Mouse (Mus musculus) liver, embryonic 14.5 days (tissue): ENCODE data around the gene Cdk11b. TPM values are rescaled to one million over a fixed set of nuclear protein-coding genes. Genes with fewer than 3 reads are reported as not detected.

ENCODE experiments used
- ATAC-seq: fragments of 200-750 bp; cut with Nextera tagmentation; 2 replicates; pipeline ENCODE4 v1.8.0; 2017; ENCODE audit warnings: moderate number of reproducible peaks, mild to moderate bottlenecking, moderate library complexity; ENCODE audit not compliant: insufficient read depth
- DNase-seq, 3 experiments: peaks; one replicate each; pipeline ENCODE4 v3.0.0-alpha.2; 2012 to 2013; ENCODE audit warnings: low read depth in 3 of 3, low spot score in 3 of 3
- H3K27ac ChIP-seq: fragments of 300-500 bp; sonication (generic); 2 replicates; pipeline ENCODE4 v1.5.1; 2014; ENCODE audit warnings: moderate library complexity, mild to moderate bottlenecking, control low read depth, inconsistent platforms
- H3K27me3 ChIP-seq: fragments of 300-500 bp; sonication (generic); 2 replicates; pipeline ENCODE4 v1.6.1; 2014; ENCODE audit warnings: mild to moderate bottlenecking, low read length, moderate library complexity; ENCODE audit not compliant: control insufficient read depth, insufficient read depth
- H3K36me3 ChIP-seq: fragments of 300-500 bp; sonication (generic); replicated peaks from 2 replicates; pipeline ENCODE4 v1.6.1; 2014; ENCODE audit warnings: low read depth; ENCODE audit not compliant: control insufficient read depth, insufficient read depth
- H3K4me1 ChIP-seq, 2 experiments: fragments of 200-500 bp in 1 of 2; fragments of 300-500 bp in 1 of 2; sonication (generic) in 1 of 2; replicated peaks; 2 replicates each; pipeline ENCODE4 v1.6.1; 2012 to 2014; ENCODE audit warnings: antibody characterized with exemption in 1 of 2, inconsistent platforms in 1 of 2, low read length in 1 of 2; ENCODE audit not compliant: control insufficient read depth in 2 of 2, insufficient read depth in 2 of 2
- H3K4me2 ChIP-seq: fragments of 300-500 bp; sonication (generic); 2 replicates; pipeline ENCODE4 v1.6.1; 2014; ENCODE audit warnings: low read depth, mild to moderate bottlenecking, control low read depth, moderate library complexity
- H3K4me3 ChIP-seq, 2 experiments: fragments of 200-500 bp in 1 of 2; fragments of 300-500 bp in 1 of 2; sonication (generic) in 1 of 2; 2 replicates each; pipeline ENCODE4 v1.5.1; 2012 to 2014; ENCODE audit warnings: low read depth in 2 of 2, low read length in 2 of 2, mild to moderate bottlenecking in 2 of 2, control low read depth in 1 of 2, inconsistent platforms in 1 of 2, moderate library complexity in 1 of 2; ENCODE audit not compliant: insufficient read depth in 1 of 2
- H3K9ac ChIP-seq: fragments of 300-500 bp; sonication (generic); replicated peaks from 2 replicates; pipeline ENCODE4 v1.6.1; 2014; ENCODE audit warnings: mild to moderate bottlenecking, control low read depth, moderate library complexity
- H3K9me3 ChIP-seq: fragments of 300-500 bp; sonication (generic); 2 replicates; pipeline ENCODE4 v1.6.1; 2016; ENCODE audit warnings: low read length, mixed read lengths; ENCODE audit not compliant: control insufficient read depth
- CTCF ChIP-seq: IDR thresholded peaks from 2 replicates; pipeline ENCODE4 v1.5.1; 2016; ENCODE audit warnings: antibody characterized with exemption, low read depth, control low read depth
- EP300 ChIP-seq: IDR thresholded peaks from 2 replicates; pipeline ENCODE4 v1.6.1; 2016; ENCODE audit warnings: antibody characterized with exemption, low read depth
- WGBS: fragments of 180-500 bp; shearing (Covaris S2); extraction: QIAGEN DNeasy Blood & Tissue Kit; methylation state at CpG from one replicate; pipeline ENCODE4 v1.1.7; 2014; ENCODE audit not compliant: insufficient replicate concordance; 5-methylcytosine and 5-hydroxymethylcytosine counted together
- polyA plus RNA-seq, 2 experiments: library from polyadenylated mRNA; depleted of rRNA in 1 of 2; stranded (reverse) in 1 of 2; unstranded in 1 of 2; fragments of >200 nt; fragmentation: Nextera tagmentation in 1 of 2; extraction: Ambion mirVana in 1 of 2; gene quantifications; 2 replicates each; pipeline versions ENCODE4 v1.2.1 to v1.2.3; 2012 to 2014

The Cdk11b gene
- polyA plus RNA-seq, 2 experiments: 16.3 to 21.4 TPM

- ATAC-seq: no peak
Observed at GRCm38 (mm10) chr4:155606825-155607224, 17.8 kb upstream of the Cdk11b start.

GRCm38 (mm10) chr4:155611860-155612259 is 12.8 kb upstream of the Cdk11b start:
- no peaks in the 10 kb centered on the region for H3K27me3 ChIP-seq
- peaks cover 41% of the 10 kb centered on the region for H3K36me3 ChIP-seq
- H3K4me3 ChIP-seq: no peak overlapping the region
- ATAC-seq: no peak
- no peak for DNase-seq
- H3K4me2 ChIP-seq: no peak overlapping the region
- no peaks in the 10 kb centered on the region for H3K9me3 ChIP-seq
- no peak overlapping the region for H3K9ac ChIP-seq
- TF ChIP-seq EP300: no peak
- TF ChIP-seq CTCF: no peak
- H3K4me1 ChIP-seq: no peaks in the 10 kb centered on the region
- no peak overlapping the region for H3K27ac ChIP-seq
- WGBS: 75% methylated on average over 3 of the region's 3 CpGs

More at GRCm38 (mm10) chr4:155606825-155607224, 17.8 kb upstream of the Cdk11b start:
- DNase-seq: no peak
- no peak overlapping the region for H3K27ac ChIP-seq
- H3K36me3 ChIP-seq: peaks cover 12% of the 10 kb centered on the region
- H3K27me3 ChIP-seq: no peaks in the 10 kb centered on the region
- H3K4me3 ChIP-seq: no peak overlapping the region
- no peak overlapping the region for H3K9ac ChIP-seq
- no peaks in the 10 kb centered on the region for H3K9me3 ChIP-seq
- H3K4me1 ChIP-seq: peaks cover 10 to 12% of the 10 kb centered on the region in 2 experiments
- H3K4me2 ChIP-seq: no peak overlapping the region
- TF ChIP-seq CTCF (no peak), EP300 (no peak)
- 79% methylated on average over 2 of the region's 2 CpGs for WGBS

GRCm38 (mm10) chr4:155613264-155613663 is 11.4 kb upstream of the Cdk11b start:
- no peaks in the 10 kb centered on the region for H3K27me3 ChIP-seq

GRCm38 (mm10) chr4:155618321-155618720 is 6.3 kb upstream of the Cdk11b start:
- peaks cover 53% of the 10 kb centered on the region for H3K36me3 ChIP-seq
- H3K27ac ChIP-seq: no peak overlapping the region
- H3K4me3 ChIP-seq: no peak overlapping the region
- TF ChIP-seq EP300 (no peak), CTCF (no peak)
- H3K9me3 ChIP-seq: no peaks in the 10 kb centered on the region
- H3K9ac ChIP-seq: no peak overlapping the region
- H3K27me3 ChIP-seq: no peaks in the 10 kb centered on the region
- peaks cover 0 to 5% of the 10 kb centered on the region in 2 experiments; a peak in 2 of 4 replicates for H3K4me1 ChIP-seq
- no peak for DNase-seq
- 49% methylated on average over 5 of the region's 5 CpGs for WGBS
- no peak overlapping the region for H3K4me2 ChIP-seq
- ATAC-seq: peak; percentile 65

More at GRCm38 (mm10) chr4:155613264-155613663, 11.4 kb upstream of the Cdk11b start:
- H3K36me3 ChIP-seq: peaks cover 53% of the 10 kb centered on the region
- H3K27ac ChIP-seq: no peak overlapping the region
- H3K4me2 ChIP-seq: no peak overlapping the region
- whole genome bisulfite sequencing: 85% methylated on average over 3 of the region's 3 CpGs
- no peak overlapping the region for H3K9ac ChIP-seq
- no peaks in the 10 kb centered on the region for H3K9me3 ChIP-seq
- DNase-seq (no peak), ATAC-seq (no peak)
- TF ChIP-seq EP300 (no peak), CTCF (no peak)
- H3K4me3 ChIP-seq: no peak overlapping the region
- H3K4me1 ChIP-seq: peaks cover 0 to 1% of the 10 kb centered on the region in 2 experiments; a peak in 2 of 4 replicates

DNA sequence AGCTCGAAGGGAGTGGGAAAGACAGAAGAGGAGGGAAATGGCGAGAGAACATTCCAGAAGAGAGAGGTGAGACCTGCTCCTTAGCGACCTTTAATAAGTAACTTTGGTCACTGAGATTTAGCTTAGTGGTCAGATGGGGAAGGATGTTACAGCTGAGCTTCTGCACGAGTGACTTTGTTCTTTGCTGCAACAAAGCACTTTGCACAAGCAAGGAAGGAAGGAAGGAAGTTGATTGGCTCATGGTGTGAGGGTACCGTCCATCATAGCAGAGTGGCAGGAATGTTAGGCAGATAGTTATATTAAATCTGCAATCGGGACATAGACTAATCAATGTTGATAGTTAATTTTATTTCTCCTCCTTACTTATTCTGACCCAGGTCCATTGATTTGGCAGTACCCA is 5.6 kb downstream of the Cdk11b start:
- ATAC-seq (no peak), DNase-seq (no peak)
- no peak overlapping the region for H3K27ac ChIP-seq
- H3K4me2 ChIP-seq: no peak overlapping the region
- H3K9me3 ChIP-seq: no peaks in the 10 kb centered on the region
- H3K27me3 ChIP-seq: no peaks in the 10 kb centered on the region
- no peak overlapping the region for H3K9ac ChIP-seq
- 69% methylated on average over 6 of the region's 6 CpGs for WGBS
- no peaks in the 10 kb centered on the region; a peak in 1 of 4 replicates for H3K4me1 ChIP-seq
- TF ChIP-seq CTCF: no peak
- no peak for TF ChIP-seq EP300
- H3K4me3 ChIP-seq: no peak overlapping the region
- H3K36me3 ChIP-seq: peaks cover 52% of the 10 kb centered on the region
